Comparison of ENCODE assay signal across 8 mouse cellular contexts in genomic region chr2:32574901-32575585, GRCm38 (mm10). TPM values are rescaled to one million over a fixed set of nuclear protein-coding genes. Genes with fewer than 3 reads are reported as not detected.
DNase-seq lines count a peak whose midpoint lies in the region; ATAC-seq lines count a peak whose summit lies in the region.

No protein-coding gene starts in this region.

- peak overlapping the region; percentile 86 for H3K4me2 ChIP-seq in embryonic facial prominence, embryonic 14.5 days (ENCODE audit: low read depth, low read length)

- H3K4me3 ChIP-seq in embryonic facial prominence, embryonic 14.5 days (ENCODE audit: low read depth, low read length) = peak overlapping the region; percentile 40
- H3K4me3 ChIP-seq in hindbrain, embryonic 10.5 days = peak overlapping the region; percentile 59

- WGBS in embryonic facial prominence, embryonic 14.5 days = 2% methylated on average over 23 of the region's 26 CpGs
- WGBS in hindbrain, embryonic 10.5 days = 3% methylated on average over 26 of the region's 26 CpGs

- no peaks in the 10 kb centered on the region for H3K9me3 ChIP-seq in embryonic facial prominence, embryonic 14.5 days (ENCODE audit: control insufficient read depth, low read length)
- no peaks in the 10 kb centered on the region for H3K9me3 ChIP-seq in hindbrain, embryonic 10.5 days

- no peak overlapping the region for H3K27ac ChIP-seq in embryonic facial prominence, embryonic 14.5 days (replicated peaks; ENCODE audit: low read depth, low read length)
- H3K27ac ChIP-seq in hindbrain, embryonic 10.5 days = peak overlapping the region; percentile 64; the same call in 1 of the 2 replicates

- H3K27me3 ChIP-seq in embryonic facial prominence, embryonic 14.5 days (replicated peaks; ENCODE audit: control insufficient read depth, insufficient read depth, low read length) = peaks cover 11% of the 10 kb centered on the region; the same call in 1 of the 2 replicates
- H3K27me3 ChIP-seq in hindbrain, embryonic 10.5 days (ENCODE audit: insufficient read depth, poor library complexity, severe bottlenecking) = peaks cover 43% of the 10 kb centered on the region

- peak overlapping the region; percentile 58 for H3K9ac ChIP-seq in embryonic facial prominence, embryonic 14.5 days (ENCODE audit: low read depth, low read length)

- DNase-seq in CD4-positive, CD25-positive, alpha-beta regulatory T cell, adult 2 months (ENCODE audit: low read depth, low spot score) = peak; percentile 81
- peak; percentile 51 for DNase-seq in adipocyte (ENCODE audit: low spot score)
- DNase-seq in embryonic facial prominence, embryonic 14.5 days (ENCODE audit: low spot score) = peak; percentile 42
- DNase-seq in hindbrain, embryonic 10.5 days (ENCODE audit: low spot score) = peak; percentile 59
- DNase-seq in left cerebral cortex, adult 18-20 months (ENCODE audit: low spot score in 2 of 2) = peak; percentile 78 to 85
- DNase-seq in lung, postnatal 25 days (ENCODE audit: low spot score) = peak; percentile 62
- DNase-seq in right cerebral cortex, postnatal 14 days = peak; percentile 69
- DNase-seq in gastrocnemius, adult 8-10 months (ENCODE audit: low spot score in 2 of 2) = no peak

- peaks cover 7% of the 10 kb centered on the region for H3K4me1 ChIP-seq in embryonic facial prominence, embryonic 14.5 days (ENCODE audit: control insufficient read depth, insufficient read depth, low read length)
- H3K4me1 ChIP-seq in hindbrain, embryonic 10.5 days (replicated peaks) = peaks cover 32% of the 10 kb centered on the region

- ATAC-seq in embryonic facial prominence, embryonic 14.5 days (ENCODE audit: low read depth) = no peak

- H3K36me3 ChIP-seq in embryonic facial prominence, embryonic 14.5 days (ENCODE audit: control insufficient read depth, insufficient read depth, low read length) = peaks cover 8% of the 10 kb centered on the region; the same call in 1 of the 2 replicates
- H3K36me3 ChIP-seq in hindbrain, embryonic 10.5 days = peaks cover 9% of the 10 kb centered on the region

RNA-seq across cellular contexts. Expression of gene 9430097D07Rik, which starts 0.4 kb away (rescaled TPM):
- 0.13 and 0.18 TPM in 2 replicates for polyA plus RNA-seq in embryonic facial prominence, embryonic 14.5 days (2014; fragmentation: Nextera tagmentation; extraction: Ambion mirVana)
- polyA plus RNA-seq in hindbrain, embryonic 10.5 days (2016; fragmentation: Nextera tagmentation; extraction: Ambion mirVana) = 0.11 and 0.39 TPM in 2 replicates
- under 1 TPM; 0.79 to 0.82 TPM for total RNA-seq in left cerebral cortex, adult 18-20 months (2021)
- not detected for total RNA-seq in gastrocnemius, adult 8-10 months (2022)

RNA-seq across cellular contexts. Expression of gene Pip5kl1, which starts 0.4 kb away (rescaled TPM):
- polyA plus RNA-seq in embryonic facial prominence, embryonic 14.5 days (2014; fragmentation: Nextera tagmentation; extraction: Ambion mirVana) = 0.38 and 1.1 TPM in 2 replicates
- 1.6 and 2.5 TPM in 2 replicates for polyA plus RNA-seq in hindbrain, embryonic 10.5 days (2016; fragmentation: Nextera tagmentation; extraction: Ambion mirVana)
- 10 to 100 TPM in 1 of 2 experiments, 1 to 10 TPM in 1; 8.6 to 10.3 TPM for total RNA-seq in left cerebral cortex, adult 18-20 months (2021)
- total RNA-seq in gastrocnemius, adult 8-10 months (2022) = not detected

RNA-seq across cellular contexts. Expression of gene Dpm2, which starts 4.4 kb away (rescaled TPM):
- polyA plus RNA-seq in embryonic facial prominence, embryonic 14.5 days (2014; fragmentation: Nextera tagmentation; extraction: Ambion mirVana) = 107 and 110 TPM in 2 replicates
- polyA plus RNA-seq in hindbrain, embryonic 10.5 days (2016; fragmentation: Nextera tagmentation; extraction: Ambion mirVana) = 116 and 131 TPM in 2 replicates
- total RNA-seq in left cerebral cortex, adult 18-20 months (2021) = 10 to 100 TPM; 71.4 to 77.1 TPM
- 10 to 100 TPM in 3 of 4 experiments, 1 to 10 TPM in 1; 9.2 to 15.0 (median 10.6) TPM for total RNA-seq in gastrocnemius, adult 8-10 months (2022)

RNA-seq across cellular contexts. Expression of gene St6galnac4, which starts 11.9 kb away (rescaled TPM):
- 39.4 and 41.0 TPM in 2 replicates for polyA plus RNA-seq in embryonic facial prominence, embryonic 14.5 days (2014; fragmentation: Nextera tagmentation; extraction: Ambion mirVana)
- polyA plus RNA-seq in hindbrain, embryonic 10.5 days (2016; fragmentation: Nextera tagmentation; extraction: Ambion mirVana) = 19.8 and 21.0 TPM in 2 replicates
- total RNA-seq in left cerebral cortex, adult 18-20 months (2021) = 10 to 100 TPM; 40.6 TPM
- total RNA-seq in gastrocnemius, adult 8-10 months (2022) = 10 to 100 TPM; 11.4 to 15.5 (median 13.8) TPM

RNA-seq across cellular contexts. Expression of gene St6galnac6, which starts 24.5 kb away (rescaled TPM):
- polyA plus RNA-seq in embryonic facial prominence, embryonic 14.5 days (2014; fragmentation: Nextera tagmentation; extraction: Ambion mirVana) = 11.1 and 12.1 TPM in 2 replicates
- 12.7 and 14.1 TPM in 2 replicates for polyA plus RNA-seq in hindbrain, embryonic 10.5 days (2016; fragmentation: Nextera tagmentation; extraction: Ambion mirVana)
- total RNA-seq in left cerebral cortex, adult 18-20 months (2021) = 100 to 1,000 TPM; 113 to 130 TPM
- 10 to 100 TPM; 48.6 to 61.3 (median 54.9) TPM for total RNA-seq in gastrocnemius, adult 8-10 months (2022)

Comparison
In these comparisons a context has a peak if more than half of its experiments do, and no peak if none do; other contexts are left out.
1. DNase-seq: peak in CD4-positive, CD25-positive, alpha-beta regulatory T cell, adult 2 months (single experiment), adipocyte (single experiment), embryonic facial prominence, embryonic 14.5 days (single experiment), hindbrain, embryonic 10.5 days (single experiment), left cerebral cortex, adult 18-20 months (2 of 2), lung, postnatal 25 days (single experiment) and right cerebral cortex, postnatal 14 days (single experiment); none in gastrocnemius, adult 8-10 months (0 of 2).
2. RNA of gene Pip5kl1, which starts 0.4 kb away (total RNA-seq): 8.6 to 10.3 TPM in left cerebral cortex, adult 18-20 months; not detected in gastrocnemius, adult 8-10 months; every median in the first group is over 4 times any median in the second.
3. RNA of gene Dpm2, which starts 4.4 kb away (total RNA-seq): 71.4 to 77.1 TPM in left cerebral cortex, adult 18-20 months; 9.2 to 15.0 TPM in gastrocnemius, adult 8-10 months; every median in the first group is over 4 times any median in the second.